Mouse (Mus musculus) c-Kit-positive CD71-negative TER-119-negative erythroid progenitor cells, embryonic 14.5 days (primary cell): ENCODE data around the gene B3gntl1.

ENCODE experiments used
- DNase-seq: peaks from one replicate; pipeline ENCODE4 v3.0.0-alpha.2; 2013; ENCODE audit warnings: low read depth

Gene B3gntl1

GRCm38 (mm10) chr11:121648166-121648565 lies 24.8 kb downstream of the B3gntl1 start:
- no peak for DNase-seq

- DNase-seq = no peak
Observed at GRCm38 (mm10) chr11:121647321-121647720, 25.6 kb downstream of the B3gntl1 start.

- no peak for DNase-seq
Observed at GRCm38 (mm10) chr11:121645394-121645793, 27.6 kb downstream of the B3gntl1 start.

GRCm38 (mm10) chr11:121641501-121642145 lies 31.3 kb downstream of the B3gntl1 start:
- DNase-seq = no peak

- no peak for DNase-seq
Observed at GRCm38 (mm10) chr11:121636646-121637045, 36.3 kb downstream of the B3gntl1 start.

GRCm38 (mm10) chr11:121631410-121631809 lies 41.5 kb downstream of the B3gntl1 start:
- DNase-seq = no peak

GRCm38 (mm10) chr11:121630406-121630805 lies 42.5 kb downstream of the B3gntl1 start:
- peak; percentile 5 for DNase-seq

GRCm38 (mm10) chr11:121629529-121629928 lies 43.4 kb downstream of the B3gntl1 start:
- no peak for DNase-seq

- DNase-seq = no peak
Observed at GRCm38 (mm10) chr11:121627521-121627920, 45.4 kb downstream of the B3gntl1 start.

- no peak for DNase-seq
Observed at GRCm38 (mm10) chr11:121625007-121625406, 47.9 kb downstream of the B3gntl1 start.

GRCm38 (mm10) chr11:121617371-121617770 lies 55.6 kb downstream of the B3gntl1 start:
- no peak for DNase-seq

GRCm38 (mm10) chr11:121616501-121616900 lies 56.5 kb downstream of the B3gntl1 start:
- DNase-seq = no peak

- DNase-seq = no peak
Observed at GRCm38 (mm10) chr11:121615961-121616485, 56.9 kb downstream of the B3gntl1 start.

GRCm38 (mm10) chr11:121610976-121611375 lies 62.0 kb downstream of the B3gntl1 start:
- no peak for DNase-seq

GRCm38 (mm10) chr11:121605604-121606003 lies 67.3 kb downstream of the B3gntl1 start:
- no peak for DNase-seq

- DNase-seq = no peak
Observed at GRCm38 (mm10) chr11:121601422-121601821, 71.5 kb downstream of the B3gntl1 start.

GRCm38 (mm10) chr11:121597254-121597653 lies 75.7 kb downstream of the B3gntl1 start:
- no peak for DNase-seq

GRCm38 (mm10) chr11:121581856-121582255 lies 91.1 kb downstream of the B3gntl1 start:
- no peak for DNase-seq
